Mouse (Mus musculus) embryonic facial prominence, embryonic 11.5 days (tissue): ENCODE data around the gene Abhd12. TPM values are rescaled to one million over a fixed set of nuclear protein-coding genes. Genes with fewer than 3 reads are reported as not detected.

Experiments used
- ATAC-seq: fragments of 200-750 bp; cut with Nextera tagmentation; replicated peaks from 2 replicates; pipeline ENCODE4 v1.8.0; 2017; ENCODE audit warnings: low read depth; ENCODE audit not compliant: insufficient number of reproducible peaks, low FRiP score, low TSS enrichment
- DNase-seq: peaks from one replicate; pipeline ENCODE4 v3.0.0-alpha.2; 2015; ENCODE audit warnings: low spot score
- H3K27ac ChIP-seq: fragments of 300-500 bp; sonication (generic); replicated peaks from 2 replicates; pipeline ENCODE4 v1.5.1; 2014; ENCODE audit warnings: mild to moderate bottlenecking, low read depth, low read length, control low read depth
- H3K27me3 ChIP-seq: fragments of 300-500 bp; sonication (generic); 2 replicates; pipeline ENCODE4 v1.6.1; 2014; ENCODE audit warnings: mild to moderate bottlenecking, low read length, moderate library complexity, mixed read lengths; ENCODE audit not compliant: control insufficient read depth, insufficient read depth
- H3K36me3 ChIP-seq: fragments of 300-500 bp; sonication (generic); replicated peaks from 2 replicates; pipeline ENCODE4 v1.6.1; 2014; ENCODE audit warnings: low read depth, mild to moderate bottlenecking, low read length, moderate library complexity, mixed read lengths; ENCODE audit not compliant: control insufficient read depth, insufficient read depth
- H3K4me1 ChIP-seq: fragments of 300-500 bp; sonication (generic); 2 replicates; pipeline ENCODE4 v1.6.1; 2014; ENCODE audit warnings: low read length, mixed read lengths; ENCODE audit not compliant: control insufficient read depth, insufficient read depth
- H3K4me2 ChIP-seq: fragments of 300-500 bp; sonication (generic); 2 replicates; pipeline ENCODE4 v1.6.1; 2014; ENCODE audit warnings: low read depth, mild to moderate bottlenecking, control low read depth, low read length, moderate library complexity
- H3K4me3 ChIP-seq: fragments of 300-500 bp; sonication (generic); 2 replicates; pipeline ENCODE4 v1.5.1; 2014; ENCODE audit warnings: low read depth, low read length, control low read depth
- H3K9ac ChIP-seq: fragments of 300-500 bp; sonication (generic); replicated peaks from 2 replicates; pipeline ENCODE4 v1.6.1; 2014; ENCODE audit warnings: mild to moderate bottlenecking, control low read depth, low read length
- H3K9me3 ChIP-seq: fragments of 300-500 bp; sonication (generic); replicated peaks from 2 replicates; pipeline ENCODE4 v1.6.1; 2016; ENCODE audit warnings: mild to moderate bottlenecking, low read length, inconsistent platforms, mixed read lengths; ENCODE audit not compliant: control insufficient read depth
- WGBS: fragments of 180-500 bp; shearing (Covaris S2); extraction: QIAGEN DNeasy Blood & Tissue Kit; methylation state at CpG from one replicate; pipeline ENCODE4 v1.1.7; 2014; 5-methylcytosine and 5-hydroxymethylcytosine counted together
- polyA plus RNA-seq: library from polyadenylated mRNA; unstranded; fragments of >200 nt; fragmentation: Nextera tagmentation; extraction: Ambion mirVana; gene quantifications from 2 replicates; pipeline ENCODE4 v1.2.1, GENCODE M21; 2014

The Abhd12 gene
- polyA plus RNA-seq, 1 experiment from 2014 or later = 54.9 TPM

- H3K27me3 ChIP-seq = no peaks in the 10 kb centered on the region
- peak; percentile 57 for DNase-seq
- WGBS = 0% methylated on average over 23 of the region's 23 CpGs
- H3K4me2 ChIP-seq = peak overlapping the region; percentile 84
- H3K9me3 ChIP-seq = no peaks in the 10 kb centered on the region
- peak overlapping the region; percentile 63 for H3K9ac ChIP-seq
- no peaks in the 10 kb centered on the region for H3K36me3 ChIP-seq
- peak; percentile 57 for ATAC-seq
- peak overlapping the region; percentile 69 for H3K4me3 ChIP-seq
- H3K27ac ChIP-seq = 0 out of 2 replicates have a peak overlapping the region, but pooled peaks have one; percentile 0
- no peaks in the 10 kb centered on the region; the same call in 1 of the 2 replicates for H3K4me1 ChIP-seq
Observed at GRCm38 (mm10) chr2:150787234-150787771, 117.2 kb downstream of the Abhd12 start.

GRCm38 (mm10) chr2:150786251-150787180, 118.0 kb downstream of the Abhd12 start, which contains the start of gene Pygb:
Gene Pygb, plus strand, starts transcription at chr2:150786735.
- peak; percentile 93 for DNase-seq
- H3K4me3 ChIP-seq = peak within 1 kb of the TSS; percentile 69
- no peaks in the 10 kb centered on the region for H3K36me3 ChIP-seq
- no peaks in the 10 kb centered on the region for H3K27me3 ChIP-seq
- H3K9me3 ChIP-seq = no peaks in the 10 kb centered on the region
- 2% methylated on average over 55 of the region's 58 CpGs for WGBS
- ATAC-seq = peak; percentile 98
- peak within 1 kb of the TSS; percentile 84 for H3K4me2 ChIP-seq
- 0 out of 2 replicates have a peak within 1 kb of the TSS, but pooled peaks have one; percentile 0 for H3K27ac ChIP-seq
- peak within 1 kb of the TSS; percentile 63 for H3K9ac ChIP-seq
- no peaks in the 10 kb centered on the region; the same call in 1 of the 2 replicates for H3K4me1 ChIP-seq

- WGBS = 80% methylated on average over 2 of the region's 2 CpGs
- no peak for ATAC-seq
- no peaks in the 10 kb centered on the region for H3K9me3 ChIP-seq
- H3K27ac ChIP-seq = no peak overlapping the region
- H3K4me1 ChIP-seq = no peaks in the 10 kb centered on the region; the same call in 1 of the 2 replicates
- no peak overlapping the region for H3K4me3 ChIP-seq
- no peaks in the 10 kb centered on the region for H3K36me3 ChIP-seq
- no peak for DNase-seq
- H3K27me3 ChIP-seq = no peaks in the 10 kb centered on the region
- no peak overlapping the region for H3K9ac ChIP-seq
- no peak overlapping the region for H3K4me2 ChIP-seq
Observed at GRCm38 (mm10) chr2:150782801-150783200, 121.7 kb downstream of the Abhd12 start.

Other genes with a start within 250 kb of the Abhd12 start
- gene Acss1, start 236.2 kb downstream of the Abhd12 start, polyA plus RNA-seq = 8.4 and 10.0 TPM in 2 replicates
- gene Vsx1, start 215.4 kb downstream of the Abhd12 start, polyA plus RNA-seq = 0.18 TPM in 1 of 2 replicates, not detected in the other
- 22.6 and 24.0 TPM in 2 replicates for gene Entpd6, start 155.7 kb downstream of the Abhd12 start, polyA plus RNA-seq
- gene Pygb, start 118.0 kb downstream of the Abhd12 start, polyA plus RNA-seq = 38.9 and 43.4 TPM in 2 replicates
- 84.5 and 87.7 TPM in 2 replicates for gene Gins1, start 659 bp upstream of the Abhd12 start, polyA plus RNA-seq
- gene Ninl, start 134.6 kb upstream of the Abhd12 start, polyA plus RNA-seq = 9.0 and 14.0 TPM in 2 replicates
- gene Nanp, start 134.7 kb upstream of the Abhd12 start, polyA plus RNA-seq = 54.3 and 62.0 TPM in 2 replicates
- gene Gm14151, start 187.6 kb upstream of the Abhd12 start, polyA plus RNA-seq = not detected in 2 replicates
- not detected in 2 replicates for gene Gm14147, start 193.5 kb upstream of the Abhd12 start, polyA plus RNA-seq